26 mouse cellular contexts compared by ENCODE assay signal in genomic region chr3:143327652-143328051, GRCm38 (mm10).
DNase-seq lines count a peak whose midpoint lies in the region; ATAC-seq and TF ChIP-seq lines count a peak whose summit lies in the region.
"Had no signal": no experiment of that assay in that cellular context is flagged by ENCODE, and none has a peak within 500 bp of the region (broad histone marks: within the 10 kb centered on the region; RNA-seq: fewer than 3 reads in every experiment).

No protein-coding gene starts in this region.

- ATAC-seq in forebrain, embryonic 16.5 days, result peak; percentile 57; the same call in 1 of the 2 replicates
- ATAC-seq in forebrain, embryonic 11.5 days (replicated peaks; ENCODE audit: low FRiP score), result no peak
- ATAC-seq in lung, embryonic 14.5 days (ENCODE audit: insufficient read depth), result peak; percentile 75; the same call in 1 of the 2 replicates
- ATAC-seq: CD4-positive, CD25-positive, alpha-beta regulatory T cell, adult 4 months; hindbrain, postnatal 0 days; inflammation-experienced regulatory T-cells, adult 6 months had no signal

- no peak overlapping the region for H3K27ac ChIP-seq in forebrain, embryonic 16.5 days (ENCODE audit: low read length)
- no peak overlapping the region for H3K27ac ChIP-seq in forebrain, embryonic 11.5 days (ENCODE audit: low read depth, low read length)
- H3K27ac ChIP-seq in lung, embryonic 14.5 days (ENCODE audit: low read depth), result no peak overlapping the region
- H3K27ac ChIP-seq in olfactory bulb, adult 2 months (ENCODE audit: insufficient read depth, low read depth, low read length), result 0 out of 2 replicates have a peak overlapping the region, but pooled peaks have one; percentile 47
- H3K27ac ChIP-seq: embryonic facial prominence, embryonic 10.5 days; embryonic facial prominence, embryonic 13.5 days; heart, embryonic 13.5 days; hindbrain, embryonic 14.5 days; hindbrain, postnatal 0 days had no signal

- H3K36me3 ChIP-seq in forebrain, embryonic 16.5 days (ENCODE audit: control insufficient read depth, insufficient read depth), result no peaks in the 10 kb centered on the region
- no peaks in the 10 kb centered on the region for H3K36me3 ChIP-seq in forebrain, embryonic 11.5 days (ENCODE audit: control insufficient read depth, insufficient read depth, low read length)
- H3K36me3 ChIP-seq in lung, embryonic 14.5 days (ENCODE audit: insufficient read depth), result no peaks in the 10 kb centered on the region
- H3K36me3 ChIP-seq: embryonic facial prominence, embryonic 10.5 days; embryonic facial prominence, embryonic 13.5 days; heart, embryonic 13.5 days had no signal

- H3K4me2 ChIP-seq in forebrain, embryonic 16.5 days (ENCODE audit: low read length), result no peak overlapping the region
- H3K4me2 ChIP-seq in forebrain, embryonic 11.5 days (ENCODE audit: low read depth, low read length, severe bottlenecking), result no peak overlapping the region
- no peak overlapping the region for H3K4me2 ChIP-seq in lung, embryonic 14.5 days
- H3K4me2 ChIP-seq: embryonic facial prominence, embryonic 13.5 days; heart, embryonic 13.5 days; hindbrain, embryonic 14.5 days had no signal

- TF ChIP-seq CTCF in lung, embryonic 14.5 days (IDR thresholded peaks at IDR 0.05; ENCODE audit: low read depth), result no peak
- TF ChIP-seq CTCF in lung, adult 2 months (IDR thresholded peaks at IDR 0.05; ENCODE audit: insufficient read depth, low read length), result no peak
- no peak for TF ChIP-seq CTCF in brain, embryonic 14.5 days (IDR thresholded peaks at IDR 0.05; ENCODE audit: borderline replicate concordance, extremely low read depth, insufficient read depth, insufficient read length)
- no peak for TF ChIP-seq CTCF in olfactory bulb, adult 2 months (IDR thresholded peaks at IDR 0.05; ENCODE audit: insufficient read depth, low read depth, low read length)

- no peak overlapping the region for H3K9ac ChIP-seq in forebrain, embryonic 16.5 days (replicated peaks; ENCODE audit: low read depth, low read length)
- no peak overlapping the region for H3K9ac ChIP-seq in forebrain, embryonic 11.5 days (ENCODE audit: low read length)
- H3K9ac ChIP-seq in lung, embryonic 14.5 days, result no peak overlapping the region
- H3K9ac ChIP-seq: embryonic facial prominence, embryonic 13.5 days; heart, embryonic 13.5 days; hindbrain, embryonic 14.5 days had no signal

- no peak overlapping the region for H3K4me3 ChIP-seq in forebrain, embryonic 16.5 days (replicated peaks; ENCODE audit: low read length)
- no peak overlapping the region for H3K4me3 ChIP-seq in forebrain, embryonic 11.5 days (ENCODE audit: low read depth, low read length)
- H3K4me3 ChIP-seq in lung, embryonic 14.5 days (ENCODE audit: low read depth, low read length), result no peak overlapping the region
- H3K4me3 ChIP-seq in lung, adult 2 months (replicated peaks; ENCODE audit: extremely low read depth, low read depth, low read length), result no peak overlapping the region
- no peak overlapping the region for H3K4me3 ChIP-seq in olfactory bulb, adult 2 months (ENCODE audit: insufficient read depth, low read depth, low read length)
- H3K4me3 ChIP-seq: embryonic facial prominence, embryonic 10.5 days; embryonic facial prominence, embryonic 13.5 days; erythroblast, embryonic 14.5 days; heart, embryonic 13.5 days had no signal

- TF ChIP-seq POLR2A in lung, adult 2 months (IDR thresholded peaks at IDR 0.05; ENCODE audit: borderline replicate concordance, extremely low read depth, low read depth, low read length), result no peak
- no peak for TF ChIP-seq POLR2A in brain, embryonic 14.5 days (IDR thresholded peaks at IDR 0.05; ENCODE audit: borderline replicate concordance, extremely low read depth, insufficient read depth, insufficient read length, poor library complexity, severe bottlenecking)
- TF ChIP-seq POLR2A in olfactory bulb, adult 2 months (IDR thresholded peaks at IDR 0.05; ENCODE audit: insufficient read depth, low read depth, low read length), result no peak

- DNase-seq in forebrain, embryonic 11.5 days (ENCODE audit: low spot score), result no peak
- peak; percentile 56 for DNase-seq in lung, embryonic 14.5 days
- no peak for DNase-seq in lung, adult 2 months
- DNase-seq in brain, embryonic 14.5 days (ENCODE audit: low read depth), result peak; percentile 69
- DNase-seq: adrenal gland, adult 2 months; adrenal gland, postnatal 14 days; cerebellum, adult 11-12 months; cerebellum, adult 8-10 months; cerebellum, postnatal 10 days; cerebellum, postnatal 36 days; embryo, embryonic 11 days; gastrocnemius, postnatal 25 days; heart, adult 18-20 months; heart, postnatal 14 days; heart, postnatal 4 days; kidney, adult 11 months had no signal

- WGBS in forebrain, embryonic 16.5 days, result 55% methylated on average over 4 of the region's 4 CpGs
- WGBS in forebrain, embryonic 11.5 days, result 83% methylated on average over 4 of the region's 4 CpGs
- WGBS in lung, embryonic 14.5 days, result 17% methylated on average over 4 of the region's 4 CpGs
- 23% methylated on average over 4 of the region's 4 CpGs for WGBS in lung, adult 2 months
- WGBS in olfactory bulb, adult 2 months, result 62% methylated on average over 4 of the region's 4 CpGs

- peaks cover 2% of the 10 kb centered on the region; the same call in 1 of the 2 replicates for H3K4me1 ChIP-seq in forebrain, embryonic 16.5 days (replicated peaks; ENCODE audit: control insufficient read depth, insufficient read depth, low read length)
- H3K4me1 ChIP-seq in forebrain, embryonic 11.5 days (replicated peaks; ENCODE audit: control insufficient read depth, insufficient read depth, low read length), result no peaks in the 10 kb centered on the region
- no peaks in the 10 kb centered on the region for H3K4me1 ChIP-seq in lung, embryonic 14.5 days (ENCODE audit: insufficient read depth)
- no peaks in the 10 kb centered on the region for H3K4me1 ChIP-seq in lung, adult 2 months (ENCODE audit: control insufficient read depth, insufficient read depth, low read length)
- no peaks in the 10 kb centered on the region for H3K4me1 ChIP-seq in olfactory bulb, adult 2 months (ENCODE audit: control insufficient read depth, insufficient read depth, low read length)
- H3K4me1 ChIP-seq: embryonic facial prominence, embryonic 13.5 days; heart, embryonic 13.5 days had no signal

- no peaks in the 10 kb centered on the region for H3K27me3 ChIP-seq in forebrain, embryonic 16.5 days (replicated peaks; ENCODE audit: control insufficient read depth, insufficient read depth, low read length)
- no peaks in the 10 kb centered on the region for H3K27me3 ChIP-seq in forebrain, embryonic 11.5 days (ENCODE audit: control insufficient read depth, insufficient read depth, low read length)
- H3K27me3 ChIP-seq in lung, embryonic 14.5 days (ENCODE audit: insufficient read depth, low read length), result no peaks in the 10 kb centered on the region
- H3K27me3 ChIP-seq: embryonic facial prominence, embryonic 13.5 days; heart, embryonic 13.5 days had no signal

- H3K9me3 ChIP-seq in forebrain, embryonic 16.5 days (ENCODE audit: control insufficient read depth, low read length), result no peaks in the 10 kb centered on the region
- H3K9me3 ChIP-seq in forebrain, embryonic 11.5 days (ENCODE audit: control insufficient read depth, low read length), result no peaks in the 10 kb centered on the region
- H3K9me3 ChIP-seq in lung, embryonic 14.5 days (ENCODE audit: low read depth, low read length), result no peaks in the 10 kb centered on the region
- H3K9me3 ChIP-seq: embryonic facial prominence, embryonic 10.5 days; embryonic facial prominence, embryonic 13.5 days; heart, embryonic 13.5 days had no signal

Comparison
In these comparisons a context has a peak if more than half of its experiments do, and no peak if none do; other contexts are left out.
1. DNase-seq: peak in lung, embryonic 14.5 days (single experiment) and brain, embryonic 14.5 days (single experiment); none in forebrain, embryonic 11.5 days (single experiment) and lung, adult 2 months (single experiment).